Mouse (Mus musculus): ENCODE data around the gene Fam19a2. TPM values are rescaled to one million over a fixed set of nuclear protein-coding genes. Genes with fewer than 3 reads are reported as not detected.

Fam19a2 gene
- polyA plus RNA-seq, 1 experiment: 0.03 TPM

GRCm38 (mm10) chr10:123385641-123386040 is 121.8 kb downstream of the Fam19a2 start:
- DNase-seq (ENCODE audit: low spot score): no peak

GRCm38 (mm10) chr10:123395429-123395828 is 131.6 kb downstream of the Fam19a2 start:
- no peak for DNase-seq (ENCODE audit: low spot score)

GRCm38 (mm10) chr10:123398136-123398535 is 134.3 kb downstream of the Fam19a2 start:
- no peak for DNase-seq (ENCODE audit: low spot score)

- no peak for DNase-seq (ENCODE audit: low spot score)
These were observed 137.4 kb downstream of the Fam19a2 start for GRCm38 (mm10) chr10:123401188-123401587.

GRCm38 (mm10) chr10:123402460-123402859 is 138.7 kb downstream of the Fam19a2 start:
- no peak for DNase-seq (ENCODE audit: low spot score)

GRCm38 (mm10) chr10:123414953-123415352 is 151.2 kb downstream of the Fam19a2 start:
- DNase-seq (ENCODE audit: low spot score): no peak

- no peak for DNase-seq (ENCODE audit: low spot score)
These were observed 152.2 kb downstream of the Fam19a2 start for GRCm38 (mm10) chr10:123416024-123416423.

GRCm38 (mm10) chr10:123418616-123419173 is 154.9 kb downstream of the Fam19a2 start:
- no peak for DNase-seq (ENCODE audit: low spot score)

GRCm38 (mm10) chr10:123420249-123420648 is 156.5 kb downstream of the Fam19a2 start:
- DNase-seq (ENCODE audit: low spot score): no peak

GRCm38 (mm10) chr10:123424482-123424881 is 160.7 kb downstream of the Fam19a2 start:
- DNase-seq (ENCODE audit: low spot score): no peak

GRCm38 (mm10) chr10:123426527-123427363 is 162.9 kb downstream of the Fam19a2 start:
- no peak for DNase-seq (ENCODE audit: low spot score)

GRCm38 (mm10) chr10:123431569-123431968 is 167.8 kb downstream of the Fam19a2 start:
- no peak for DNase-seq (ENCODE audit: low spot score)

- no peak for DNase-seq (ENCODE audit: low spot score)
These were observed 173.8 kb downstream of the Fam19a2 start for GRCm38 (mm10) chr10:123437576-123437975.

- DNase-seq (ENCODE audit: low spot score): no peak
These were observed 193.0 kb downstream of the Fam19a2 start for GRCm38 (mm10) chr10:123456800-123457199.

- DNase-seq (ENCODE audit: low spot score): no peak
These were observed 196.7 kb downstream of the Fam19a2 start for GRCm38 (mm10) chr10:123460466-123460865.

GRCm38 (mm10) chr10:123462305-123462704 is 198.5 kb downstream of the Fam19a2 start:
- DNase-seq (ENCODE audit: low spot score): no peak

- no peak for DNase-seq (ENCODE audit: low spot score)
These were observed 251.0 kb downstream of the Fam19a2 start for GRCm38 (mm10) chr10:123514749-123515148.

GRCm38 (mm10) chr10:123520613-123521012 is 256.8 kb downstream of the Fam19a2 start:
- DNase-seq (ENCODE audit: low spot score): no peak

- no peak for DNase-seq (ENCODE audit: low spot score)
These were observed 257.4 kb downstream of the Fam19a2 start for GRCm38 (mm10) chr10:123521203-123521602.

- no peak for DNase-seq (ENCODE audit: low spot score)
These were observed 261.6 kb downstream of the Fam19a2 start for GRCm38 (mm10) chr10:123525424-123525823.

- DNase-seq (ENCODE audit: low spot score): no peak
These were observed 262.3 kb downstream of the Fam19a2 start for GRCm38 (mm10) chr10:123526059-123526458.

- no peak for DNase-seq (ENCODE audit: low spot score)
These were observed 272.3 kb downstream of the Fam19a2 start for GRCm38 (mm10) chr10:123536143-123536542.

GRCm38 (mm10) chr10:123548391-123548790 is 284.6 kb downstream of the Fam19a2 start:
- DNase-seq (ENCODE audit: low spot score): no peak

All from urinary bladder, adult 2 months (tissue).